Mouse (Mus musculus): Measurements from ENCODE around the gene Gm45716.

Gm45716 gene

GRCm38 (mm10) chr11:90247793-90248192 is 60.3 kb downstream of the Gm45716 start:
- ATAC-seq (ENCODE audit: insufficient number of reproducible peaks, low FRiP score, low TSS enrichment), result no peak

- ATAC-seq (ENCODE audit: insufficient number of reproducible peaks, low FRiP score, low TSS enrichment), result peak; percentile 99
Observed at GRCm38 (mm10) chr11:90249025-90249650, 61.7 kb downstream of the Gm45716 start, which contains the start of gene Mmd. Gene Mmd (plus strand): TSS chr11:90249456.

GRCm38 (mm10) chr11:90249701-90250141 is 62.2 kb downstream of the Gm45716 start:
- 0 out of 2 replicates have a peak, but pooled peaks have one; percentile 1 for ATAC-seq (ENCODE audit: insufficient number of reproducible peaks, low FRiP score, low TSS enrichment)

GRCm38 (mm10) chr11:90250189-90250588 is 62.7 kb downstream of the Gm45716 start:
- no peak for ATAC-seq (ENCODE audit: insufficient number of reproducible peaks, low FRiP score, low TSS enrichment)

- no peak for ATAC-seq (ENCODE audit: insufficient number of reproducible peaks, low FRiP score, low TSS enrichment)
Observed at GRCm38 (mm10) chr11:90250730-90251129, 63.2 kb downstream of the Gm45716 start.

- no peak for ATAC-seq (ENCODE audit: insufficient number of reproducible peaks, low FRiP score, low TSS enrichment)
Observed at GRCm38 (mm10) chr11:90251923-90252322, 64.4 kb downstream of the Gm45716 start.

- ATAC-seq (ENCODE audit: insufficient number of reproducible peaks, low FRiP score, low TSS enrichment), result no peak
Observed at GRCm38 (mm10) chr11:90252366-90252765, 64.9 kb downstream of the Gm45716 start.

GRCm38 (mm10) chr11:90254536-90254935 is 67.1 kb downstream of the Gm45716 start:
- no peak for ATAC-seq (ENCODE audit: insufficient number of reproducible peaks, low FRiP score, low TSS enrichment)

- no peak for ATAC-seq (ENCODE audit: insufficient number of reproducible peaks, low FRiP score, low TSS enrichment)
Observed at GRCm38 (mm10) chr11:90255687-90256086, 68.2 kb downstream of the Gm45716 start.

GRCm38 (mm10) chr11:90256833-90257525 is 69.5 kb downstream of the Gm45716 start:
- ATAC-seq (ENCODE audit: insufficient number of reproducible peaks, low FRiP score, low TSS enrichment), result no peak

- no peak for ATAC-seq (ENCODE audit: insufficient number of reproducible peaks, low FRiP score, low TSS enrichment)
Observed at GRCm38 (mm10) chr11:90258321-90258927, 70.9 kb downstream of the Gm45716 start.

- no peak for ATAC-seq (ENCODE audit: insufficient number of reproducible peaks, low FRiP score, low TSS enrichment)
Observed at GRCm38 (mm10) chr11:90259071-90259470, 71.6 kb downstream of the Gm45716 start.

- no peak for ATAC-seq (ENCODE audit: insufficient number of reproducible peaks, low FRiP score, low TSS enrichment)
Observed at GRCm38 (mm10) chr11:90259826-90260225, 72.3 kb downstream of the Gm45716 start.

GRCm38 (mm10) chr11:90264180-90264579 is 76.7 kb downstream of the Gm45716 start:
- no peak for ATAC-seq (ENCODE audit: insufficient number of reproducible peaks, low FRiP score, low TSS enrichment)

GRCm38 (mm10) chr11:90265581-90265980 is 78.1 kb downstream of the Gm45716 start:
- no peak for ATAC-seq (ENCODE audit: insufficient number of reproducible peaks, low FRiP score, low TSS enrichment)

GRCm38 (mm10) chr11:90268934-90269333 is 81.5 kb downstream of the Gm45716 start:
- no peak for ATAC-seq (ENCODE audit: insufficient number of reproducible peaks, low FRiP score, low TSS enrichment)

- no peak for ATAC-seq (ENCODE audit: insufficient number of reproducible peaks, low FRiP score, low TSS enrichment)
Observed at GRCm38 (mm10) chr11:90269398-90270123, 82.1 kb downstream of the Gm45716 start.

GRCm38 (mm10) chr11:90270132-90270877 is 82.8 kb downstream of the Gm45716 start:
- ATAC-seq (ENCODE audit: insufficient number of reproducible peaks, low FRiP score, low TSS enrichment), result no peak

GRCm38 (mm10) chr11:90274187-90274586 is 86.7 kb downstream of the Gm45716 start:
- ATAC-seq (ENCODE audit: insufficient number of reproducible peaks, low FRiP score, low TSS enrichment), result no peak

- no peak for ATAC-seq (ENCODE audit: insufficient number of reproducible peaks, low FRiP score, low TSS enrichment)
Observed at GRCm38 (mm10) chr11:90275663-90276062, 88.2 kb downstream of the Gm45716 start.

Measured in cerebellum, adult (tissue).